Mouse (Mus musculus): ENCODE measurements at regions not wholly inside any gene's neighbourhood (a gene's known extent, or its start where the extent isn't known, plus 50 kb on each side); places are given as distances from the start of the nearest gene placed in this dataset.

- no peaks in the 10 kb centered on the region for H3K4me1 ChIP-seq
- WGBS, result 90% methylated on average over 3 of the region's 3 CpGs
- DNase-seq (ENCODE audit: low spot score), result no peak
- no peaks in the 10 kb centered on the region for H3K36me3 ChIP-seq (replicated peaks)
- H3K4me3 ChIP-seq, result no peak overlapping the region
- H3K9me3 ChIP-seq, result no peaks in the 10 kb centered on the region
- no peaks in the 10 kb centered on the region for H3K27me3 ChIP-seq (replicated peaks; ENCODE audit: low read depth, poor library complexity, severe bottlenecking)
- no peak overlapping the region for H3K27ac ChIP-seq (replicated peaks)
These were observed 56.0 kb downstream of the Pttg1 start for GRCm38 (mm10) chr11:43370025-43370424.

DNA sequence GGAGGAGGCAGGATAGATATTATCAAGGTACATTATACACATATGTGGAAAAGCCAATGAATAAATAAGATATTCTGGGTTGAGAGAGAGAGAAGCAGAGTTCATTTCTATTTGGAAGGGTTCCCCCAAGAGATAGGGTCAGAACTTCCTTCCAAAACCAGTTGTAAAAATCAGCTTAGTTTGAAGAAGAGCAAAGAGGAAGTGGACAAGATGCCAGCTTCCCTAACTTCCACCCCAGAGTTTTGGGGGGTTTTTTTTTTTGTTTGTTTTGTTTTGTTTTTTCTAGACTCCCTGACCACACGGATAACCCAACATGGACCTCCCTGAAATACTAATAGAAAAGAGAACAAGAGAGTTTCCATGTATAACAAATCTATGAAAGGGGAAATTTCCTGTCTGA is 57.7 kb downstream of the Pttg1 start:
- 85% methylated on average over 1 of the region's 1 CpGs for WGBS
- Histone ChIP-seq H3K4me1 (no peaks in the 10 kb centered on the region), H3K9me3 (no peaks in the 10 kb centered on the region), H3K4me3 (no peak overlapping the region), H3K27me3 (replicated peaks; ENCODE audit: low read depth, poor library complexity, severe bottlenecking) (no peaks in the 10 kb centered on the region), H3K36me3 (replicated peaks) (no peaks in the 10 kb centered on the region), H3K27ac (replicated peaks) (no peak overlapping the region)
- no peak for DNase-seq (ENCODE audit: low spot score)

- H3K9me3 ChIP-seq, result no peaks in the 10 kb centered on the region
- no peaks in the 10 kb centered on the region for H3K27me3 ChIP-seq (replicated peaks; ENCODE audit: low read depth, poor library complexity, severe bottlenecking)
- 0 out of 2 replicates have a peak, but pooled peaks cover 11% of the 10 kb centered on the region for H3K4me1 ChIP-seq
- no peak overlapping the region for H3K27ac ChIP-seq (replicated peaks)
- no peak overlapping the region for H3K4me3 ChIP-seq
- DNase-seq (ENCODE audit: low spot score), result no peak
- H3K36me3 ChIP-seq (replicated peaks), result no peaks in the 10 kb centered on the region
- 66% methylated on average over 13 of the region's 13 CpGs for WGBS
These were observed 64.2 kb downstream of the Pttg1 start for GRCm38 (mm10) chr11:43361858-43362257.

DNA sequence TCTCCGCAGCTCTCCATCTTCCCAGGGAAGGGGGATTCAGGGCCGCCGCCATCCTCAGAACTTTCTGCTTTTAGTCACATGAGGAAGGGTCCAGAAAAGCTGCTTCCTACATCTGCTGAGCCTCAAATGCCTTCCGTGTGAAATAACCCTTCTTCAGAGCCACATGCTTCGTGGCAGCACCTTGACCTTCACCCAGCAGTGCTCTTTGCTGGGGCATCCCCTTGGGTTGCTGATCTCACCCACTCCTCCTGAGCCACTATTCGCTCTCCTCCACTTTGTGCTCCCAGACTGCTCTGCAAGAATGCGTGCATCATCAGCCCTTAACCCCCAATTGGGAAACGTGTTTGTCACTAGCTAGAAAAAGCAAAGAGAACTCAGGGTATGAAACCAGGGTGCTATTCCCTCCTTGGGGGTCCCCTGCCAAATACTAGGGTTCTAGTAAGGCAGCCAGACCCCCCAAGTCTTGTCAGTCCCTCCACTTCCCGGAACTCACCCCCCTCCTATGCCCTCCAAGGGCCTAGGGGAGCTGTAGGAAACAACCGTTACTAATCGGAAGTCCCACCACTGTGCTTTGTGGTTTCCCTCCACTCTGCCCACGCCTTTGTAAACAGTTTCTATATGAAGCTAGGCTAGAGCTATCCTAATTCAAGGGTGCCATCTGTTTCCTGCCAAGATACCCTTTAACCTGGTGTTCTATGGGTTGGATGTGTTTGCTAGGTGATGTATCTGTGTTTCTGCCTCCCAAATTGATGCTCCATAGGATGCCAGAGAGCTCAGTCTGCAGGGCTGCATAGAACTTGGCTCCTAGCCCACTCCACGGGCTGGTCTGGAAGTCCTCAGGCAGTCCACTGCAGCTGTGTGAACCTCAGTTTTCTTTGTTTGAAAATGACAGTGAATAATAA is 67.4 kb downstream of the Pttg1 start:
- DNase-seq (ENCODE audit: low spot score), result no peak
- 0 out of 2 replicates have a peak, but pooled peaks cover 11% of the 10 kb centered on the region for H3K4me1 ChIP-seq
- H3K4me3 ChIP-seq, result no peak overlapping the region
- no peaks in the 10 kb centered on the region for H3K36me3 ChIP-seq (replicated peaks)
- H3K27ac ChIP-seq (replicated peaks), result no peak overlapping the region
- H3K9me3 ChIP-seq, result no peaks in the 10 kb centered on the region
- H3K27me3 ChIP-seq (replicated peaks; ENCODE audit: low read depth, poor library complexity, severe bottlenecking), result no peaks in the 10 kb centered on the region
- WGBS, result 81% methylated on average over 13 of the region's 13 CpGs

DNA sequence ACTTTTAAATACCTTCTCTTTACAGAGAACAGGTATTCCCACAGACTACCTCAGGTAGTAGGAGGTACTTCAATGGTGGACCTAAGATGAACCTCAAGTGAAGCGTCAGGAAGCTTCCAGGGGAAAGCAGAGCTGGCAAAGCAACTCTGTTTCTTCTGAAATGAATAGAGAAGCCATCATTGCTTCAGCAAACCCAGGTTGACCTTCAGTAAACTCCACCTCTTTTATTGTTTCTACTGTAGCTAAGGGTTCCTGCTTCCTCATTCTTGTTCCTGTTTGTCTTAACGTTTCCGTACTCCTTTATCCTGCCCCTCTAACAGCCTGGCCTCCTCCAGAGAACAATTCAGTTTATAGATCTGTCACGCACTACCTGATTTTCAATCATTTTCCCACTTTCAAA is 72.4 kb downstream of the Pttg1 start:
- Histone ChIP-seq H3K27ac (replicated peaks) (no peak overlapping the region), H3K4me1 (peaks cover 6% of the 10 kb centered on the region; the same call in 1 of the 2 replicates)
- WGBS, result 80% methylated on average over 4 of the region's 4 CpGs

DNA sequence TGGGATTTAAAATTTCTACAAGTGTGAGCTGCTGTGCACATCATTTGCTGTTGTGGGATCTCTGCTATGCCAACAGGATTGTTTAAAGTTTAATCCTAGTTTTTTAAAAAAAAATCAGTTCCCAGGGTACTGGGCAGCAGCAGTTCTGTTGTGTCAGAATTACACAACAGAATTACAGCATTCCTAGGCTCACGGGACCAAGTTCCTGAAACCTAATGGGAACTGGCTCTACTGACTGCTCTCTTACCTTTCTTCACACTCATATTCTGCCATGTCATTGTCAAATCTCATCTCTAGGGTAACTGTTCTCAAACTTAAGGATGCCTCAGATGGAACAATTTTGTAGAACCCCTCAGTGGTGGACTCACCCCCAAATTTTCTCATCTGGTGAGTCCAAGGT is 73.0 kb downstream of the Pttg1 start:
- Histone ChIP-seq H3K9me3 (no peaks in the 10 kb centered on the region), H3K4me3 (no peak overlapping the region), H3K27ac (replicated peaks) (no peak overlapping the region), H3K27me3 (replicated peaks; ENCODE audit: low read depth, poor library complexity, severe bottlenecking) (no peaks in the 10 kb centered on the region), H3K4me1 (peaks cover 6% of the 10 kb centered on the region; the same call in 1 of the 2 replicates), H3K36me3 (replicated peaks) (no peaks in the 10 kb centered on the region)
- DNase-seq (ENCODE audit: low spot score), result no peak
- 90% methylated on average over 1 of the region's 1 CpGs for WGBS

More for the DNA sequence above, 72.4 kb downstream of the Pttg1 start:
- no peaks in the 10 kb centered on the region for H3K36me3 ChIP-seq (replicated peaks)
- DNase-seq (ENCODE audit: low spot score), result no peak
- H3K9me3 ChIP-seq, result no peaks in the 10 kb centered on the region
- H3K27me3 ChIP-seq (replicated peaks; ENCODE audit: low read depth, poor library complexity, severe bottlenecking), result no peaks in the 10 kb centered on the region
- H3K4me3 ChIP-seq, result no peak overlapping the region

- H3K27me3 ChIP-seq (replicated peaks; ENCODE audit: low read depth, poor library complexity, severe bottlenecking), result no peaks in the 10 kb centered on the region
- H3K36me3 ChIP-seq (replicated peaks), result no peaks in the 10 kb centered on the region
- no peak overlapping the region for H3K27ac ChIP-seq (replicated peaks)
- H3K4me1 ChIP-seq, result peaks cover 6% of the 10 kb centered on the region; the same call in 1 of the 2 replicates
- no peaks in the 10 kb centered on the region for H3K9me3 ChIP-seq
- 73% methylated on average over 2 of the region's 2 CpGs for WGBS
- no peak overlapping the region for H3K4me3 ChIP-seq
- DNase-seq (ENCODE audit: low spot score), result no peak
These were observed 74.2 kb downstream of the Pttg1 start for GRCm38 (mm10) chr11:43351818-43352217.

DNA sequence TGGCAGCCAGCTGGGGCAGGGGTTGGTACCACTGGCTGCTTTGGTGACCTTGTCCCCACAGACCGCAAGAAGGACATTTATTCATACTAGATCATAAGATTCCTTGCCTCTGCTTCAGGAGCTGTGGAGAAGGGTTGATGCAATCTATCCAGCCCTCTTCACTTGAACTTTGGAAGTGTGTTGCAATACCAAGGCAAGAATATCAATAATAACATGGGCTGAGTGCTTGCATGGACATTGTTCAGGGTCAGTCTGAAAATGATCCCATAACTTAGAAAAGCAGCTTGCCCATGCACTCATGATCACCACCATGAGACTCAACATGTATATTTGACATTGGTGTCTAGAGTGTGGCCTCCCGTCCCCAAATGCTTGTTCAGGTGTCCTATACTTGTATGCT is 74.7 kb downstream of the Pttg1 start:
- no peaks in the 10 kb centered on the region for H3K9me3 ChIP-seq
- DNase-seq (ENCODE audit: low spot score), result no peak
- no peaks in the 10 kb centered on the region for H3K36me3 ChIP-seq (replicated peaks)
- H3K27ac ChIP-seq (replicated peaks), result no peak overlapping the region
- 90% methylated on average over 2 of the region's 2 CpGs for WGBS
- peaks cover 6% of the 10 kb centered on the region; the same call in 1 of the 2 replicates for H3K4me1 ChIP-seq
- no peak overlapping the region for H3K4me3 ChIP-seq
- no peaks in the 10 kb centered on the region for H3K27me3 ChIP-seq (replicated peaks; ENCODE audit: low read depth, poor library complexity, severe bottlenecking)

DNA sequence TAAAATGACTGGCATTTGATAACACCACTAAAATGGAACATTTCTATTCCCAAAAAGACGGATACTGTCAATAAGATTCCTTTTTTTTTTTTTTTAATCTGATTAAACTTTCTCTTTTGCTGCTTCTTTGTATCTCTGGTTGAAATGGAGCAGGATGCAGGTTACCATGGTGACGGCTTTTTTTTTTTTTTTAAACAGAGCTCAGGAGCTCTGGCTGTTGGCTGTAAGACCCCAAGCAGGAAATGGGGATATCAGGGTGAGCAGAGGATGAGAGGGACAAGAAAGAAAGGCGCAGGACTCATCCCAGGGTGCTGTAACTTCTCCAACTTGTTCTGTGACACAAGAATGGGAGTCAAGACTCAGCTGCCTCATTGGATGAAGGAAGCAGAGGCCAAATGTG is 75.8 kb downstream of the Pttg1 start:
- 64% methylated on average over 3 of the region's 3 CpGs for WGBS
- no peak for DNase-seq (ENCODE audit: low spot score)
- H3K27ac ChIP-seq (replicated peaks), result no peak overlapping the region

GRCm38 (mm10) chr11:43349564-43349963 is 76.5 kb downstream of the Pttg1 start:
- H3K27ac ChIP-seq (replicated peaks), result no peak overlapping the region
- H3K4me1 ChIP-seq, result peaks cover 13% of the 10 kb centered on the region
- no peak overlapping the region for H3K4me3 ChIP-seq
- 53% methylated on average over 7 of the region's 7 CpGs for WGBS
- no peaks in the 10 kb centered on the region for H3K27me3 ChIP-seq (replicated peaks; ENCODE audit: low read depth, poor library complexity, severe bottlenecking)
- H3K36me3 ChIP-seq (replicated peaks), result no peaks in the 10 kb centered on the region
- DNase-seq (ENCODE audit: low spot score), result no peak
- H3K9me3 ChIP-seq, result no peaks in the 10 kb centered on the region

More for the DNA sequence above, 75.8 kb downstream of the Pttg1 start:
- peaks cover 6% of the 10 kb centered on the region; the same call in 1 of the 2 replicates for H3K4me1 ChIP-seq
- H3K9me3 ChIP-seq, result no peaks in the 10 kb centered on the region
- H3K4me3 ChIP-seq, result no peak overlapping the region
- H3K36me3 ChIP-seq (replicated peaks), result no peaks in the 10 kb centered on the region
- no peaks in the 10 kb centered on the region for H3K27me3 ChIP-seq (replicated peaks; ENCODE audit: low read depth, poor library complexity, severe bottlenecking)

DNA sequence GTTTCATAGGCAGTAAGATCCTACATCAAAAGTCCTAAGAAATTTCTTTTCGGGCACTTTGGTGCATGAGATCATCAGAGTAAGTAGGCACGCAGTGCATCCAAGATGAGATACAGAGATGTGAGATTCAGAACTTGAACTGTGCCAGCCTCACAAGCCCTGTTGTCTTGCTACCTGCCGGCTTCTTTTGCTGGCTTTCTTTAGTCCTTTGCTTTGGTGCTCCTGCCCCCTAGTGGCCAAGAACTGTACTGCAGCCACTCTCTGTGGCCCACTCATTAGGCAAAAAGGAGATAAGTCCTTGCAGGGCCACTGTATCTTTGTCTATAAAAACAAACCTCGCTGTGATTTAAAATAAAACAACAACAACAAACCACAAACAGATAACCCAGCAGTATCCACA is 77.5 kb downstream of the Pttg1 start:
- Histone ChIP-seq H3K27ac (replicated peaks) (no peak overlapping the region), H3K4me3 (no peak overlapping the region), H3K36me3 (replicated peaks) (no peaks in the 10 kb centered on the region), H3K4me1 (peaks cover 19% of the 10 kb centered on the region), H3K27me3 (replicated peaks; ENCODE audit: low read depth, poor library complexity, severe bottlenecking) (no peaks in the 10 kb centered on the region), H3K9me3 (no peaks in the 10 kb centered on the region)
- 28% methylated on average over 4 of the region's 4 CpGs for WGBS
- DNase-seq (ENCODE audit: low spot score), result peak; percentile 81

GRCm38 (mm10) chr11:43346489-43346888 is 79.6 kb downstream of the Pttg1 start:
- peaks cover 19% of the 10 kb centered on the region for H3K4me1 ChIP-seq
- 95% methylated on average over 9 of the region's 9 CpGs for WGBS
- no peak for DNase-seq (ENCODE audit: low spot score)
- no peak overlapping the region for H3K27ac ChIP-seq (replicated peaks)
- H3K36me3 ChIP-seq (replicated peaks), result no peaks in the 10 kb centered on the region
- H3K27me3 ChIP-seq (replicated peaks; ENCODE audit: low read depth, poor library complexity, severe bottlenecking), result no peaks in the 10 kb centered on the region
- no peak overlapping the region for H3K4me3 ChIP-seq
- H3K9me3 ChIP-seq, result no peaks in the 10 kb centered on the region
